Mouse (Mus musculus): Measurements from ENCODE around the gene Steap3.

DNA sequence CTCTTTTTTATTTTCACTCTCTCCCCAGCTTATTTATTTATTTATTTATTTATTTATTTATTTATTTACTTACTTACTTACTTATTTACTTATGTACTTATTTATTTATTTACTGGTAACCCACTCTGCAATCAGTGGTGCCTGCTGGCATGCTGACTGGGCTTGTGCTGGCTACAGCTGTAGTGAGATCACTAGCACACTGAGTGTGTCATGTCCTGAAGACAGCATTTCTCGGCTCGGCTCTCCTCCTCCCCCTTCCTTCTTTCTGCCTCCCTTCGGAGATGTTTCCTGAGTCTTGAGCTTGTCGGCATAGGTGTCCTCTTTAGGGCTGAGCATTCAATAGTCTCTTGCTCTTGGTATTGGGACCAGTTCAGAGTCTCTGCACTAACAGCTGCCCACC is 73.6 kb downstream of the Steap3 start:
- TF ChIP-seq POLR2A (IDR thresholded peaks at IDR 0.05; ENCODE audit: control insufficient read depth, low read depth, low read length) (no peak), CTCF (IDR thresholded peaks at IDR 0.05; ENCODE audit: control insufficient read depth, insufficient read depth, insufficient replicate concordance, low read depth, low read length) (no peak)
